Mouse (Mus musculus): Measurements from ENCODE around the gene Gm813. TPM values are rescaled to one million over a fixed set of nuclear protein-coding genes. Genes with fewer than 3 reads are reported as not detected.

Gm813 gene
- polyA plus RNA-seq (2017; shearing (Covaris generic)) = 1.3 TPM

GRCm38 (mm10) chr16:58616878-58617277, at the start of gene Gm813:
Gm813 (minus strand) TSS chr16:58616978.

DNA sequence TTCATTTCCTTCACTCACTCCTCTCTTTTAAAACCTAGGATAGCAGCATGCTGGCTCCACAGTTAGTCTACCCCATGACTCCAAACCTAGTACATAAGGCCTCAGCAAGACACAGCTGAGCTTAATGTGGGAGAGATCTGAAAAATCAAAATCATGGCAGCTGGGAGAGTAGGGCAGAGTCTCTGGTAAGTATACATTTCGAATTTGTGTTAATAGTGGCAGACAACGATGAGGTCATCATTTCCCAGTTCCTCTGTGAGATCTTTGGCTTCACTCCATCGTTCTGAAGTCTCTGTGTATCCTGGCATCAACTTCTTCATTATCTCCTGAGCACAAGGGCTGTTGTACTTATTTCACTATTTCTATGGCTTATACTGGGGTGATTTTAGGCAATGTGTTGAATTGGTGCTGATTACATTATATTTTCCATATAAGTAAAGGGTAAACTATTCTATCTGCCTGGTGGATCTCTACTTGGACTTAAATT, 22.0 kb upstream of the Gm813 start, which contains the start of gene E330017A01Rik:
TSS of gene E330017A01Rik (minus strand) at position 51 of the 487 bp plus-strand sequence.

Other genes with a start within 250 kb of the Gm813 start
- gene Dcbld2, start 208.5 kb downstream of the Gm813 start, polyA plus RNA-seq (2017; shearing (Covaris generic)) = 1.7 TPM
- gene St3gal6, start 92.7 kb downstream of the Gm813 start, polyA plus RNA-seq (2017; shearing (Covaris generic)) = 145 TPM
- gene E330017A01Rik, start 21.8 kb upstream of the Gm813 start, polyA plus RNA-seq (2017; shearing (Covaris generic)) = not detected
- gene Cpox, start 53.3 kb upstream of the Gm813 start, polyA plus RNA-seq (2017; shearing (Covaris generic)) = 19.4 TPM
- not detected for gene Gpr15, start 102.1 kb upstream of the Gm813 start, polyA plus RNA-seq (2017; shearing (Covaris generic))
- gene Cldnd1, start 110.9 kb upstream of the Gm813 start, polyA plus RNA-seq (2017; shearing (Covaris generic)) = 116 TPM
- not detected for gene Olfr172, start 146.2 kb upstream of the Gm813 start, polyA plus RNA-seq (2017; shearing (Covaris generic))
- gene Olfr173, start 183.3 kb upstream of the Gm813 start, polyA plus RNA-seq (2017; shearing (Covaris generic)) = 0.77 TPM
- not detected for gene Olfr175-ps1, start 209.8 kb upstream of the Gm813 start, polyA plus RNA-seq (2017; shearing (Covaris generic))